Mouse (Mus musculus): ENCODE data around the gene Clk4. TPM values are rescaled to one million over a fixed set of nuclear protein-coding genes. Genes with fewer than 3 reads are reported as not detected.

The Clk4 gene
- polyA plus RNA-seq, 1 experiment from 2014 or later: 140 TPM

DNA sequence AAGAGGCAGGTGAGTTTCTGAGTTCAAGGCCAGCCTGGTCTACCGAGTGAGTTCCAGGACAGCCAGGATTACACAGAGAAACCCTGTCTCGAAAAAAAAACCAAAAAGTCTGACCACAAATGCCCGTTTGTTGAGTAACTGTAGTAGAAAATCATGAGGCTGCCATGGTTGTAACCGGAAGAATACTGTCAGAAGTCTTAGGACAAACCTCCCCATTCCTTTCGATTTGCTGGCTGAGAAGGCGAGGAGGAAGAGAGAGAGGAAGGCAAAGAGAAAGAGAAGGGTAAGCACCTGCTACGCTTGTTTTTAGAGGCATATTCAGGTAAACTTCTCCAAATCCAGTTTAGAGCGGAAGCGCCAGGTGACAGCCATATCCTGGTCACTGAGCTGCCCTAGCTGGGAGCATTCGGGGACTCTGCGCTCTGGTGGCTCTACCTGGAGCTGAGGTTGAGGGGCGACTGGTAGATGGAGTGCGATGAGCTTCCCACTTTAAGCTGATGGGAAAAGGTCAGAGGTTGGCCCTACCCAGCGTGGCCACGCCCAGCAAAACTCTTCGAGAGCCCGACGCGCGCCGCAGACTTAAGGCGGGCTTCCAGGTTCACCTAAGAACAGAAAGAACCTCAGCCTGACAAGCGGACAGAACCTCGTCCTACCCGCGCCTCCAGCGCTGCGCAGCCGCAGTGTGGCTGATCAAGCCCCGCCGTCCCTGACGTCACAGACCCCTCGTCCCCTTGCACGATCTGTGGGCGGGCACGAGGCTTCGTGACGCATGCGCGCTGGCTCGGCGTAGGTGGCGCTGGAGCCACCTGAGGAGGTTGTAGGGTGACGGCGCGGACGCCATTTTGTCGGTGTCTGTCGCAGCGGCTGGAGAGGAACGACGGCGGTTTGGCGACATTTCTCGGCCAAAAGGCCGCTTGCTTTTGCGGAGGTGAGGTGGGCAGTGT is 1.1 kb downstream of the Clk4 start, which contains the start of gene BC049762:
Gene BC049762 (minus strand): TSS at position 705 of the 944 bp plus-strand sequence.
- ATAC-seq (ENCODE audit: insufficient read depth, low FRiP score, low TSS enrichment) (peak; percentile 95), DNase-seq (ENCODE audit: low spot score) (peak; percentile 99)
- 9% methylated on average over 57 of the region's 57 CpGs for WGBS
- H3K4me1 ChIP-seq (ENCODE audit: control insufficient read depth, insufficient read depth, low read length): peaks cover 6% of the 10 kb centered on the region
- H3K4me2 ChIP-seq (ENCODE audit: low read depth): peak within 1 kb of the TSS; percentile 74
- H3K36me3 ChIP-seq (ENCODE audit: control insufficient read depth, insufficient read depth, low read length): no peaks in the 10 kb centered on the region; the same call in 1 of the 2 replicates
- no peaks in the 10 kb centered on the region for H3K27me3 ChIP-seq (ENCODE audit: control insufficient read depth, insufficient read depth, low read length)
- peak within 1 kb of the TSS; percentile 87 for H3K27ac ChIP-seq (ENCODE audit: low read depth, low read length)
- H3K9ac ChIP-seq (ENCODE audit: low read length): peak within 1 kb of the TSS; percentile 97
- H3K9me3 ChIP-seq (ENCODE audit: control insufficient read depth, low read length): no peaks in the 10 kb centered on the region
- H3K4me3 ChIP-seq (ENCODE audit: low read depth, low read length): peak within 1 kb of the TSS; percentile 74

GRCm38 (mm10) chr11:51263286-51263831 is 1.8 kb downstream of the Clk4 start:
- peak overlapping the region; percentile 87 for H3K27ac ChIP-seq (ENCODE audit: low read depth, low read length)
- no peaks in the 10 kb centered on the region; the same call in 1 of the 2 replicates for H3K36me3 ChIP-seq (ENCODE audit: control insufficient read depth, insufficient read depth, low read length)
- H3K9me3 ChIP-seq (ENCODE audit: control insufficient read depth, low read length): no peaks in the 10 kb centered on the region
- DNase-seq (ENCODE audit: low spot score) (peak; percentile 46), ATAC-seq (ENCODE audit: insufficient read depth, low FRiP score, low TSS enrichment) (peak; percentile 64)
- H3K4me3 ChIP-seq (ENCODE audit: low read depth, low read length): peak overlapping the region; percentile 74
- H3K4me2 ChIP-seq (ENCODE audit: low read depth): peak overlapping the region; percentile 74
- peaks cover 6% of the 10 kb centered on the region for H3K4me1 ChIP-seq (ENCODE audit: control insufficient read depth, insufficient read depth, low read length)
- under 1% methylated on average over 43 of the region's 50 CpGs for WGBS
- no peaks in the 10 kb centered on the region for H3K27me3 ChIP-seq (ENCODE audit: control insufficient read depth, insufficient read depth, low read length)
- peak overlapping the region; percentile 97 for H3K9ac ChIP-seq (ENCODE audit: low read length)

- DNase-seq (ENCODE audit: low spot score) (no peak), ATAC-seq (ENCODE audit: insufficient read depth, low FRiP score, low TSS enrichment) (no peak)
- H3K36me3 ChIP-seq (ENCODE audit: control insufficient read depth, insufficient read depth, low read length): peaks cover 1% of the 10 kb centered on the region; the same call in 1 of the 2 replicates
- H3K4me2 ChIP-seq (ENCODE audit: low read depth): peak overlapping the region; percentile 74
- H3K9ac ChIP-seq (ENCODE audit: low read length): 0 out of 2 replicates have a peak overlapping the region, but pooled peaks have one; percentile 5
- peak overlapping the region; percentile 74 for H3K4me3 ChIP-seq (ENCODE audit: low read depth, low read length)
- H3K4me1 ChIP-seq (ENCODE audit: control insufficient read depth, insufficient read depth, low read length): peaks cover 6% of the 10 kb centered on the region
- no peaks in the 10 kb centered on the region for H3K9me3 ChIP-seq (ENCODE audit: control insufficient read depth, low read length)
- no peaks in the 10 kb centered on the region for H3K27me3 ChIP-seq (ENCODE audit: control insufficient read depth, insufficient read depth, low read length)
- 35% methylated on average over 6 of the region's 6 CpGs for WGBS
- H3K27ac ChIP-seq (ENCODE audit: low read depth, low read length): no peak overlapping the region
Measured at GRCm38 (mm10) chr11:51264352-51264751, 2.8 kb downstream of the Clk4 start.

GRCm38 (mm10) chr11:51265326-51265725 is 3.8 kb downstream of the Clk4 start:
- WGBS: 59% methylated on average over 3 of the region's 3 CpGs
- no peak overlapping the region for H3K9ac ChIP-seq (ENCODE audit: low read length)
- DNase-seq (ENCODE audit: low spot score) (peak; percentile 38), ATAC-seq (ENCODE audit: insufficient read depth, low FRiP score, low TSS enrichment) (no peak)
- H3K4me3 ChIP-seq (ENCODE audit: low read depth, low read length): no peak overlapping the region
- no peak overlapping the region for H3K27ac ChIP-seq (ENCODE audit: low read depth, low read length)
- H3K4me2 ChIP-seq (ENCODE audit: low read depth): no peak overlapping the region; the same call in 1 of the 2 replicates
- H3K27me3 ChIP-seq (ENCODE audit: control insufficient read depth, insufficient read depth, low read length): no peaks in the 10 kb centered on the region
- H3K4me1 ChIP-seq (ENCODE audit: control insufficient read depth, insufficient read depth, low read length): peaks cover 6% of the 10 kb centered on the region
- peaks cover 2% of the 10 kb centered on the region; the same call in 1 of the 2 replicates for H3K36me3 ChIP-seq (ENCODE audit: control insufficient read depth, insufficient read depth, low read length)
- no peaks in the 10 kb centered on the region for H3K9me3 ChIP-seq (ENCODE audit: control insufficient read depth, low read length)

GRCm38 (mm10) chr11:51274418-51274817 is 12.9 kb downstream of the Clk4 start:
- DNase-seq (ENCODE audit: low spot score) (no peak), ATAC-seq (ENCODE audit: insufficient read depth, low FRiP score, low TSS enrichment) (no peak)
- Histone ChIP-seq H3K4me2 (ENCODE audit: low read depth) (no peak overlapping the region), H3K9me3 (ENCODE audit: control insufficient read depth, low read length) (no peaks in the 10 kb centered on the region), H3K27ac (ENCODE audit: low read depth, low read length) (no peak overlapping the region), H3K4me1 (ENCODE audit: control insufficient read depth, insufficient read depth, low read length) (no peaks in the 10 kb centered on the region), H3K4me3 (ENCODE audit: low read depth, low read length) (no peak overlapping the region), H3K36me3 (ENCODE audit: control insufficient read depth, insufficient read depth, low read length) (peaks cover 8% of the 10 kb centered on the region), H3K27me3 (ENCODE audit: control insufficient read depth, insufficient read depth, low read length) (no peaks in the 10 kb centered on the region), H3K9ac (ENCODE audit: low read length) (no peak overlapping the region)
- 77% methylated on average over 1 of the region's 1 CpGs for WGBS

DNA sequence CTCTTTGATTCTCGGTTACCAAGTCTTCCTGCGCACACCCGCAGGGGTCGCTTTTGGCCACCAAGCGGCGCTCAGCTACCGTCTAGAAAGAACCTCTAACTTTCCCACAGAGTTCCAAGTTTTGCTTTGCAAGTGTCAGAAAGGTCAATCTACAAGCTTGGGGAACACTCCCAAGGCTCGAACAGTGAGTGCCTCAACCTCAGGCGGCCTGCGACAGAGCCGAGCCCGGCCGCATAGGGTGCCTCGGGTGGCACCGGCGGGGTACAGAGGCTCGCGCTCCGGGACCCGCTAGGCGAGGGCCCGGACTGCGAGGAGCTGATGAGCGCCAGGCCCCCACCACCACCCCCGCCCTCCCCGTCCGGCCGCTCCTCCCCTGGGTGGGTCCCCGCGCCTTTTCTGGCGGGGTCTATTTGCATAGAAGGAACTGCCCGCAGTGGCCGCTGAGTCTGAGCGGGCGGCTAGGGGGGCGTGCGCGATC is 28.1 kb downstream of the Clk4 start, which contains the start of gene Col23a1:
Gene Col23a1 (plus strand): TSS at position 357 of the 478 bp plus-strand sequence.
- DNase-seq (ENCODE audit: low spot score) (peak; percentile 89), ATAC-seq (ENCODE audit: insufficient read depth, low FRiP score, low TSS enrichment) (peak; percentile 83)
- Histone ChIP-seq H3K27me3 (ENCODE audit: control insufficient read depth, insufficient read depth, low read length) (no peaks in the 10 kb centered on the region), H3K4me2 (ENCODE audit: low read depth) (peak within 1 kb of the TSS; percentile 85), H3K27ac (ENCODE audit: low read depth, low read length) (peak within 1 kb of the TSS; percentile 20; the same call in 1 of the 2 replicates), H3K9me3 (ENCODE audit: control insufficient read depth, low read length) (no peaks in the 10 kb centered on the region), H3K4me3 (ENCODE audit: low read depth, low read length) (peak within 1 kb of the TSS; percentile 59), H3K9ac (ENCODE audit: low read length) (peak within 1 kb of the TSS; percentile 57), H3K36me3 (ENCODE audit: control insufficient read depth, insufficient read depth, low read length) (no peaks in the 10 kb centered on the region), H3K4me1 (ENCODE audit: control insufficient read depth, insufficient read depth, low read length) (no peaks in the 10 kb centered on the region)
- WGBS: under 1% methylated on average over 36 of the region's 38 CpGs

GRCm38 (mm10) chr11:51290066-51290955 is 28.8 kb downstream of the Clk4 start:
- peak overlapping the region; percentile 20; the same call in 1 of the 2 replicates for H3K27ac ChIP-seq (ENCODE audit: low read depth, low read length)

More at GRCm38 (mm10) chr11:51290066-51290955, 28.8 kb downstream of the Clk4 start:
- H3K9me3 ChIP-seq (ENCODE audit: control insufficient read depth, low read length): no peaks in the 10 kb centered on the region
- no peaks in the 10 kb centered on the region for H3K27me3 ChIP-seq (ENCODE audit: control insufficient read depth, insufficient read depth, low read length)
- no peaks in the 10 kb centered on the region for H3K36me3 ChIP-seq (ENCODE audit: control insufficient read depth, insufficient read depth, low read length)
- no peaks in the 10 kb centered on the region for H3K4me1 ChIP-seq (ENCODE audit: control insufficient read depth, insufficient read depth, low read length)
- peak; percentile 72 for ATAC-seq (ENCODE audit: insufficient read depth, low FRiP score, low TSS enrichment)
- H3K9ac ChIP-seq (ENCODE audit: low read length): peak overlapping the region; percentile 57
- peak; percentile 81 for DNase-seq (ENCODE audit: low spot score)
- H3K4me2 ChIP-seq (ENCODE audit: low read depth): peak overlapping the region; percentile 85
- WGBS: 2% methylated on average over 48 of the region's 74 CpGs
- peak overlapping the region; percentile 59 for H3K4me3 ChIP-seq (ENCODE audit: low read depth, low read length)
